ENCODE assay signal across 10 mouse cellular contexts in genomic region chr4:117409144-117410048, GRCm38 (mm10).
DNase-seq lines count a peak whose midpoint lies in the region; ATAC-seq and TF ChIP-seq lines count a peak whose summit lies in the region.
"Had no signal": no experiment of that assay in that cellular context is flagged by ENCODE, and none has a peak within 500 bp of the region (broad histone marks: within the 10 kb centered on the region; RNA-seq: fewer than 3 reads in every experiment).

No protein-coding gene starts in this region.

- H3K9ac ChIP-seq in embryonic facial prominence, embryonic 11.5 days (replicated peaks; ENCODE audit: low read length): no peak overlapping the region
- no peak overlapping the region for H3K9ac ChIP-seq in midbrain, embryonic 14.5 days (replicated peaks; ENCODE audit: low read length)

- H3K36me3 ChIP-seq in embryonic facial prominence, embryonic 11.5 days (replicated peaks; ENCODE audit: control insufficient read depth, insufficient read depth, low read depth, low read length): no peaks in the 10 kb centered on the region
- H3K36me3 ChIP-seq in midbrain, embryonic 14.5 days (ENCODE audit: control insufficient read depth, insufficient read depth, low read length): no peaks in the 10 kb centered on the region

- no peak overlapping the region for H3K4me3 ChIP-seq in embryonic facial prominence, embryonic 11.5 days (ENCODE audit: low read depth, low read length)
- H3K4me3 ChIP-seq in layer of hippocampus, adult 2 months: no peak overlapping the region
- H3K4me3 ChIP-seq in midbrain, embryonic 14.5 days (replicated peaks; ENCODE audit: low read depth, low read length): no peak overlapping the region
- H3K4me3 ChIP-seq: erythroblast, embryonic 14.5 days had no signal

- no peak for TF ChIP-seq CTCF in layer of hippocampus, adult 2 months (conservative IDR thresholded peaks at IDR 0.05)

- 34% methylated on average over 14 of the region's 14 CpGs for WGBS in embryonic facial prominence, embryonic 11.5 days
- 13% methylated on average over 14 of the region's 14 CpGs for WGBS in midbrain, embryonic 14.5 days

- H3K9me3 ChIP-seq in embryonic facial prominence, embryonic 11.5 days (replicated peaks; ENCODE audit: control insufficient read depth, low read length): no peaks in the 10 kb centered on the region
- H3K9me3 ChIP-seq in midbrain, embryonic 14.5 days (ENCODE audit: control insufficient read depth, low read length): no peaks in the 10 kb centered on the region

- H3K4me1 ChIP-seq in embryonic facial prominence, embryonic 11.5 days (ENCODE audit: control insufficient read depth, insufficient read depth, low read length): peaks cover 5% of the 10 kb centered on the region
- peaks cover 31% of the 10 kb centered on the region for H3K4me1 ChIP-seq in midbrain, embryonic 14.5 days (ENCODE audit: control insufficient read depth, insufficient read depth, low read length)

- DNase-seq in frontal cortex, postnatal 14 days (ENCODE audit: low spot score in 2 of 2): no peak
- peak; percentile 66 for DNase-seq in embryonic facial prominence, embryonic 11.5 days (ENCODE audit: low spot score)
- peak; percentile 26 to 30 for DNase-seq in layer of hippocampus, adult 2 months (ENCODE audit: low spot score in 2 of 2)
- DNase-seq in midbrain, embryonic 14.5 days: peak; percentile 50
- no peak for DNase-seq in spleen, adult 18-20 months
- DNase-seq in MN1 (ENCODE audit: low spot score): no peak
- no peak for DNase-seq in spleen, postnatal 4 days (ENCODE audit: low spot score in 2 of 2)
- DNase-seq: B cell, adult 2 months had no signal

- ATAC-seq in frontal cortex, adult (ENCODE audit: low TSS enrichment): peak; percentile 52; the same call in 1 of the 2 replicates
- ATAC-seq in embryonic facial prominence, embryonic 11.5 days (replicated peaks; ENCODE audit: insufficient number of reproducible peaks, low FRiP score, low TSS enrichment, low read depth): peak; percentile 68
- ATAC-seq in midbrain, embryonic 14.5 days (ENCODE audit: low FRiP score, low TSS enrichment): peak; percentile 70; the same call in 1 of the 2 replicates

- H3K4me2 ChIP-seq in embryonic facial prominence, embryonic 11.5 days (ENCODE audit: low read depth, low read length): no peak overlapping the region
- H3K4me2 ChIP-seq in midbrain, embryonic 14.5 days (ENCODE audit: low read length): no peak overlapping the region

- H3K27ac ChIP-seq in embryonic facial prominence, embryonic 11.5 days (replicated peaks; ENCODE audit: low read depth, low read length): no peak overlapping the region
- peak overlapping the region; percentile 77; the same call in 1 of the 2 replicates for H3K27ac ChIP-seq in layer of hippocampus, adult 2 months
- no peak overlapping the region for H3K27ac ChIP-seq in midbrain, embryonic 14.5 days (replicated peaks; ENCODE audit: low read depth, low read length)

- no peaks in the 10 kb centered on the region for H3K27me3 ChIP-seq in embryonic facial prominence, embryonic 11.5 days (ENCODE audit: control insufficient read depth, insufficient read depth, low read length)
- peaks cover 77% of the 10 kb centered on the region for H3K27me3 ChIP-seq in midbrain, embryonic 14.5 days (ENCODE audit: control insufficient read depth, insufficient read depth, low read length)

Comparison
In these comparisons a context has a peak if more than half of its experiments do, and no peak if none do; other contexts are left out.
1. DNase-seq: peak in embryonic facial prominence, embryonic 11.5 days (single experiment), layer of hippocampus, adult 2 months (2 of 2) and midbrain, embryonic 14.5 days (single experiment); none in frontal cortex, postnatal 14 days (0 of 2), spleen, adult 18-20 months (0 of 2), MN1 (single experiment) and spleen, postnatal 4 days (0 of 2).
2. Peak in every context shown above with its lines, with median percentiles within 50 percentile points of each other: ATAC-seq.